Mouse (Mus musculus): ENCODE data around the gene Gm49450. TPM values are rescaled to one million over a fixed set of nuclear protein-coding genes. Genes with fewer than 3 reads are reported as not detected.
"Not testable (repeated sequence)": the region's sequence is repeated elsewhere in the genome, so short reads cannot be mapped to it uniquely, and the experiment has no call there.

Gm49450 gene
- polyA plus RNA-seq, 1 experiment from 2014 or later, result not detected

DNA sequence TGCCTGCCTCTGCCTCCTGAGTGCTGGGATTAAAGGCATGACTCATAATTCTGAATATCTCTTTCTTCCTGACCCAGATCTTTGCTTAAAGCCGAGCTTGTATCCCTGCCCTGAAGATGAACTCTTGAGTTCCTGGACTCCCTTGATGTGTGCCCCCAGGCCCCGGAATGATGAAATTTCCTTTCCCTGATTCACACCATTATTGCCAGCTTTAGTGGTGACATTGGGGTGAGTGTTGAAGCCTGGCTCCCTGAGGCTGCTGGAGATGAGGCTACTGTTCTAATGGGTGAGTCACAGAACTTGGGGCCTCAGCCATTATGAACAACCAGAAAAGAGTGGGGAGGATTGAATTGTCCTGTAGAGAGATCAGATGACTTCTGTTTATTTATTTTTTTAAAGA lies 11.8 kb downstream of the Gm49450 start:
- no peaks in the 10 kb centered on the region for H3K9me3 ChIP-seq (ENCODE audit: control insufficient read depth, low read length)
- H3K4me1 ChIP-seq (ENCODE audit: control insufficient read depth, insufficient read depth, low read length), result no peaks in the 10 kb centered on the region
- no peaks in the 10 kb centered on the region for H3K27me3 ChIP-seq (replicated peaks; ENCODE audit: control insufficient read depth, insufficient read depth, low read length)
- no peak overlapping the region for H3K9ac ChIP-seq (ENCODE audit: low read depth, low read length)
- no peak overlapping the region for H3K4me2 ChIP-seq (ENCODE audit: low read depth, low read length)
- WGBS, result 75% methylated on average over 2 of the region's 2 CpGs
- no peak for ATAC-seq (ENCODE audit: low read depth)
- no peaks in the 10 kb centered on the region for H3K36me3 ChIP-seq (ENCODE audit: control insufficient read depth, insufficient read depth, low read length)
- no peak overlapping the region for H3K27ac ChIP-seq (replicated peaks; ENCODE audit: low read depth, low read length)
- no peak overlapping the region for H3K4me3 ChIP-seq (ENCODE audit: low read depth, low read length)
- DNase-seq (ENCODE audit: low spot score), result no peak

DNA sequence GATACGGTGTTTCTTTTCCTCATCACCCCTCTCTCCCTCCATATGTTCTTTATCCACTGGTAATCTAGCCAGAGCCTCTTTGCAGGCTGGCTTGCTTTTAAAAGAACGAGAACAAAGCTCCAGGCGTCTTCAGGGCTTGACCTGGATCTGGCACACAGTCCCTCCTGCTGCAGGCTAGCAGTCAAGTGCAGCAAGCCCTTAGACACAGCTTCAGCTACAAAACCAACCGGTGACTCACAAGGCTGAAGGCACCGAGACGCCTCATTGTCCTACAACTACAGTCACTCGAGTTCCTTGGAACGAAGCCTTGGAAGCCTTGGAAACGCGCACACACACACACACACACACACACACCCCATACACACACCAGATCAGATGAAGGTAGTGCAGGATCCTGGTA lies 12.5 kb downstream of the Gm49450 start:
- 0 out of 2 replicates have a peak overlapping the region, but pooled peaks have one; percentile 8 for H3K9ac ChIP-seq (ENCODE audit: low read depth, low read length)
- H3K27me3 ChIP-seq (replicated peaks; ENCODE audit: control insufficient read depth, insufficient read depth, low read length), result no peaks in the 10 kb centered on the region
- H3K36me3 ChIP-seq (ENCODE audit: control insufficient read depth, insufficient read depth, low read length), result no peaks in the 10 kb centered on the region
- H3K4me1 ChIP-seq (ENCODE audit: control insufficient read depth, insufficient read depth, low read length), result peaks cover 2% of the 10 kb centered on the region
- ATAC-seq (ENCODE audit: low read depth) (no peak), DNase-seq (ENCODE audit: low spot score) (no peak)
- H3K27ac ChIP-seq (replicated peaks; ENCODE audit: low read depth, low read length), result no peak overlapping the region
- 71% methylated on average over 10 of the region's 10 CpGs for WGBS
- no peak overlapping the region for H3K4me3 ChIP-seq (ENCODE audit: low read depth, low read length)
- H3K4me2 ChIP-seq (ENCODE audit: low read depth, low read length), result no peak overlapping the region
- no peaks in the 10 kb centered on the region for H3K9me3 ChIP-seq (ENCODE audit: control insufficient read depth, low read length)

DNA sequence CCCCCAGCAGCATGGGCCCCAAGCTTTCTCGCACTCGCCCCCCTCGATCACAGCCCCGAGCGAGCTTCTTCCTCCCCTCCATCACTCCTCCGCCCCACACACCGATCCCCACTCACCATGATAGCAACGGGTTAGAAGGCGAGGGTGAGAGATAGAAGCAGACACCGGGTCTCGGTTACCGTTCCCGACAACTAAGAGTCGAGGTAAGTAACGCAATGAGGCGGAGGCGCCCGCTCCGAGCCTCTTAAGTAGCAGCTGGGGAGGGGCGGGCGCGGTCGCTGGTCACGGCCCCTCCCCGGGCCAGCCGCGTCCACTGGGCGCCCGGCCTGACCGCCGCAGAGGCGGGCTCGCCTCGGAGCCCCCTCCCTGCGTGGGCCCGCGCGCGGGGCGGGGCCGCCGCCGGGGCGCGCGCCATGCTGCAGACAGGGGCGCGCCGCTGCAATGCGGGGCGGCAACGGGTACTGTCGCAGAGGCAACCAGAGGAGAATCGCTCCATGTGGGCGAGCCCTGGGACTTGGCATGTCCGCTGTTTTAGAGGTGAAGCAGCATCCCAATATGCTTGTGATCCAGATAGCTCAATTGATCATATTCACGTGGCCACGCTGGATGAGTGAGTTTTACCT lies 19.0 kb downstream of the Gm49450 start, which contains the start of gene Tuba1b:
TSS of gene Tuba1b (minus strand) at position 349 of the 623 bp plus-strand sequence.
- H3K9ac ChIP-seq (ENCODE audit: low read depth, low read length), result peak within 1 kb of the TSS; percentile 93
- peak within 1 kb of the TSS; percentile 77 for H3K4me3 ChIP-seq (ENCODE audit: low read depth, low read length)
- peak within 1 kb of the TSS; percentile 98 for H3K4me2 ChIP-seq (ENCODE audit: low read depth, low read length)
- peak; percentile 93 for ATAC-seq (ENCODE audit: low read depth)
- peaks cover 10% of the 10 kb centered on the region for H3K4me1 ChIP-seq (ENCODE audit: control insufficient read depth, insufficient read depth, low read length)
- no peaks in the 10 kb centered on the region for H3K9me3 ChIP-seq (ENCODE audit: control insufficient read depth, low read length)
- peak; percentile 98 for DNase-seq (ENCODE audit: low spot score)
- H3K27ac ChIP-seq (replicated peaks; ENCODE audit: low read depth, low read length), result peak within 1 kb of the TSS; percentile 98
- H3K36me3 ChIP-seq (ENCODE audit: control insufficient read depth, insufficient read depth, low read length), result peaks cover 9% of the 10 kb centered on the region
- 4% methylated on average over 34 of the region's 58 CpGs for WGBS
- H3K27me3 ChIP-seq (replicated peaks; ENCODE audit: control insufficient read depth, insufficient read depth, low read length), result no peaks in the 10 kb centered on the region

DNA sequence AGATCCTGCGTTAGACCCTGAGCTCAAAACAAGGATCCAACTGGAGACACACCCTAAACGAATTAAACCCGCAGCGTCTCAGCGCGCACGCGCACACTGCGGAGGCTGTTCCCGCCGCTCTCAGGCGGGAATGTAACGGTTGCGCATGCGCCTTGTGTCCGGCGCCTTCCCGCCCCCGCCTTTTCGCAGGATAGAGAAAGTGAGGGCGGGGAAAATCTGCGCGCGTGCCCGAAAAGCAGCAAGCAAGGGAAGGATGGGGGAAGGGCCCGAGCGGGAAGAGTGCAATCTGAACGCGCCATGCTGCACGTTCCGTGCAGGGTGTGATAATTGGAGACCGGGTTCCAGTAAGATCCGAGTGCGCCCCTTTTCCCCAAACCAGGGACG lies 19.5 kb downstream of the Gm49450 start:
- no peaks in the 10 kb centered on the region for H3K27me3 ChIP-seq (replicated peaks; ENCODE audit: control insufficient read depth, insufficient read depth, low read length)
- H3K4me2 ChIP-seq (ENCODE audit: low read depth, low read length), result peak overlapping the region; percentile 98
- H3K9ac ChIP-seq (ENCODE audit: low read depth, low read length), result peak overlapping the region; percentile 93
- ATAC-seq (ENCODE audit: low read depth), result peak; percentile 85
- no peaks in the 10 kb centered on the region for H3K9me3 ChIP-seq (ENCODE audit: control insufficient read depth, low read length)
- peak overlapping the region; percentile 98 for H3K27ac ChIP-seq (replicated peaks; ENCODE audit: low read depth, low read length)
- peak overlapping the region; percentile 77 for H3K4me3 ChIP-seq (ENCODE audit: low read depth, low read length)
- WGBS, result under 1% methylated on average over 30 of the region's 35 CpGs
- DNase-seq (ENCODE audit: low spot score), result peak; percentile 98
- peaks cover 9% of the 10 kb centered on the region for H3K36me3 ChIP-seq (ENCODE audit: control insufficient read depth, insufficient read depth, low read length)
- peaks cover 10% of the 10 kb centered on the region for H3K4me1 ChIP-seq (ENCODE audit: control insufficient read depth, insufficient read depth, low read length)

DNA sequence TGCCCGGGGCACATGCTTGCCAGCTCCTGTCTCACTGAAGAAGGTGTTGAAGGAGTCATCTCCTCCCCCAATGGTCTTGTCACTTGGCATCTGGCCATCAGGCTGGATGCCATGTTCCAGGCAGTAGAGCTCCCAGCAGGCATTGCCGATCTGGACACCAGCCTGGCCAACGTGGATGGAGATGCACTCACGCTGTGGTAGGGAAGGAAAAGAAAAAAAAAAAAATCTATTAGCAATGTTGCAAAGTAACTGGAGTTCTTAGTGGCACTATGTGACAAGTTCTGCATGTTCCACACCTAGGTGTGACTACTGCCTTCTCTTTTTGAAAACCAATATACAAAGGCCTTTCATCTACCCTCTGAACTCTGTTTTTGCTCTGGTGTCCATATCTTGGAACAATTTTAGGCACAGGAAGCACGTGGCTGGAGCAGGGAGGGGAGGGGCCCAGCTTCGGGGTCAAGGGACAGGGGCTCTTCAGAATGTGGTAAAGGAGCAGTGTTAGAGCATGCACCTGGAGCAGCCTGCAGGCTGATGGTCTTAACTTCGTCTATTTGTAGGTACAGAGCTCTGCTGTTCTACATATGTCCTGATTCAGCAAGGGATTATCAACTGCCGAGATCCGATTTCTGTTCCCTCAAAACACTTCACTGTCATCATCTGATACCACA lies 20.2 kb downstream of the Gm49450 start:
- not testable (repeated sequence) for DNase-seq (ENCODE audit: low spot score)
- 12% methylated on average over 8 of the region's 9 CpGs for WGBS

DNA sequence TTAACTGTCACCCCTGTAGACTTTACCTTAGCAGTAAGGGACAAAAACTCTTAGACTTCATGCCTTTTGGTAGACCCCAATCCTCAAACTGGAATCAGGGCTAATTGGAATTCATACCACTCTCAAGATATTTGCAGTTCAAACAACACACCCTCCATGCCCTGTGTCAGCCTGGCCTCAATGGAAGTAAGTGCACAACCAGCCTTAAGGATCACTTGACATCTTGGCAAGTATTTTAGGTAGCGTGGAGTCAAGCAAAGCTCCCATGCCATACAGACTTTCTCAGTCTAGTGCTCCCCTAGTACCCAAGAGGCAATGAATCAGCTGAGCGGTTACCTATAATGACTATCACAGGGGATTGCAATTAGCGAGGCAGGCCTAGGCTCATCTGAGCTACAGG lies 22.4 kb downstream of the Gm49450 start:
- Histone ChIP-seq H3K4me1 (ENCODE audit: control insufficient read depth, insufficient read depth, low read length) (peaks cover 10% of the 10 kb centered on the region), H3K36me3 (ENCODE audit: control insufficient read depth, insufficient read depth, low read length) (peaks cover 9% of the 10 kb centered on the region), H3K4me3 (ENCODE audit: low read depth, low read length) (no peak overlapping the region), H3K4me2 (ENCODE audit: low read depth, low read length) (no peak overlapping the region), H3K9me3 (ENCODE audit: control insufficient read depth, low read length) (no peaks in the 10 kb centered on the region), H3K27me3 (replicated peaks; ENCODE audit: control insufficient read depth, insufficient read depth, low read length) (no peaks in the 10 kb centered on the region), H3K27ac (replicated peaks; ENCODE audit: low read depth, low read length) (no peak overlapping the region), H3K9ac (ENCODE audit: low read depth, low read length) (no peak overlapping the region)
- ATAC-seq (ENCODE audit: low read depth) (no peak), DNase-seq (ENCODE audit: low spot score) (no peak)
- 80% methylated on average over 3 of the region's 3 CpGs for WGBS

More for the DNA sequence above, 20.2 kb downstream of the Gm49450 start:
- ATAC-seq (ENCODE audit: low read depth); H3K27me3 ChIP-seq (replicated peaks; ENCODE audit: control insufficient read depth, insufficient read depth, low read length); H3K4me1 ChIP-seq (ENCODE audit: control insufficient read depth, insufficient read depth, low read length); H3K9me3 ChIP-seq (ENCODE audit: control insufficient read depth, low read length); H3K36me3 ChIP-seq (ENCODE audit: control insufficient read depth, insufficient read depth, low read length): not testable (repeated sequence)
- Histone ChIP-seq H3K4me2 (ENCODE audit: low read depth, low read length) (peak overlapping the region; percentile 98), H3K4me3 (ENCODE audit: low read depth, low read length) (peak overlapping the region; percentile 77), H3K27ac (replicated peaks; ENCODE audit: low read depth, low read length) (peak overlapping the region; percentile 98), H3K9ac (ENCODE audit: low read depth, low read length) (peak overlapping the region; percentile 93)

DNA sequence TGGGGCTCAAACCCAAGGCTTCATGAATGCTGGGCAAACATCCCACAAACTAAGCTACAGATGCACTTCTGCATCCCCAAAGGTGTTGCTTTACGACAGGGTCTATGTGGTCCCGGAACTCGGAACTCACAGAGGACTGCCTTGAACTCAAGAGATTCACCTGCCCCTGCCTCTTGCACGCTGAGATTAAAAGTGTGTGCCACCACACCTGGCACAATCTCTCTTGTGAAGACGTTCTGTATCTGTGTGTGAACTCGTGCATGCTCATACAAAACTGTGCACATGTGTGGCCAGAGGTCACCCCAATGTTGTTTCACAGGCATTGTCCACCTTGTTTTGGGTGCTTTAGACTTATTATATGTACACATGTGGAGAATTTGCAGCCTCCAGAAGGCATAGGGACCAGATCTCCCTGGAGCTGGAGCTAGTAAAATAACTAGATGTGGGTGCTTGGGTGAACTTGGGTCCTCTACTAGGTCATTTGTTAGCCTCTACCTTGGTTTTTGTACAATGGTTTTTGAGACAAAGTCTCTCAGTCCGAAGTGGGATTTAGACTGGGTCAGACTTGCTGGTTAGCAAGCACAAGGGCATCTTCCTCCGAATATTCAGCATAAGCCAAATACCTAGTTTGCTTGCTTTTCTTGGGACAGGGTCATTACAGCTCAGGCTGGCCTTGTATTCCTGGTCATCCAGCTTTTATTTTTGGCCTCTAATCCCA lies 23.2 kb downstream of the Gm49450 start:
- Histone ChIP-seq H3K27me3 (replicated peaks; ENCODE audit: control insufficient read depth, insufficient read depth, low read length) (no peaks in the 10 kb centered on the region), H3K27ac (replicated peaks; ENCODE audit: low read depth, low read length) (no peak overlapping the region), H3K36me3 (ENCODE audit: control insufficient read depth, insufficient read depth, low read length) (peaks cover 9% of the 10 kb centered on the region), H3K4me2 (ENCODE audit: low read depth, low read length) (no peak overlapping the region), H3K4me3 (ENCODE audit: low read depth, low read length) (no peak overlapping the region), H3K9ac (ENCODE audit: low read depth, low read length) (no peak overlapping the region), H3K4me1 (ENCODE audit: control insufficient read depth, insufficient read depth, low read length) (peaks cover 1% of the 10 kb centered on the region), H3K9me3 (ENCODE audit: control insufficient read depth, low read length) (no peaks in the 10 kb centered on the region)
- WGBS, result 51% methylated on average over 8 of the region's 8 CpGs
- DNase-seq (ENCODE audit: low spot score) (no peak), ATAC-seq (ENCODE audit: low read depth) (no peak)

DNA sequence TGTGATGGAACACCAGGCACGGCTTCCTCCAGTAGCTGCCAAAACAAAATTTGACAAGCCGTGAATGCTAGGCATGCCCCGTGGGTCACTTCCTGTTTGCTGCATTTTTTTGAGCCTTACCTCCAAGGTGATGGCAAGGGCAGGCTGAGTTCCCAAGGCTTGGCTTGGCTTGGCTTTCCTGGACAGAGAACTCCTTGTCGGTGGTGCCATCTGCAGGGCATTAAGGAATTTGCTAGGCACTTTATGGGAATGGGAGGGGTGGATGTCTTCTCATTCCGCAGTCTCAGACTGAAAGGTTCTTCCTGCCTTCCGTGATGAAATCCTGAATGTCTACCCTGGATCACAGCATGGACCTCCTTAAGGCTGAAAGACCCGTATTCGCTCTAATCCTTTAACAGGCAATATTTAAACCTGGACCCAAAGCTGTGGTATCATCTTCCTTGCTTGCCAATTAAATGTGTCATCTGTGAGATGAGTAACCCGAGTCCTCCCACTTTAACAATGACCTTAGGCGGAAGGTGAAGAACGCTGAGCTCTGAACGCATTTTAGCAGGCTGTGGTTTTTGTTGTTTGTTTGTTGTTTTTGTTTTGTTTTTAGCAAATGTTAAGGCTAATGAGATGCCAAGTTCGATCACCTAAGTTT lies 24.6 kb downstream of the Gm49450 start:
- Histone ChIP-seq H3K27me3 (replicated peaks; ENCODE audit: control insufficient read depth, insufficient read depth, low read length) (no peaks in the 10 kb centered on the region), H3K27ac (replicated peaks; ENCODE audit: low read depth, low read length) (0 out of 2 replicates have a peak overlapping the region, but pooled peaks have one; percentile 25), H3K9me3 (ENCODE audit: control insufficient read depth, low read length) (no peaks in the 10 kb centered on the region), H3K36me3 (ENCODE audit: control insufficient read depth, insufficient read depth, low read length) (peaks cover 9% of the 10 kb centered on the region), H3K4me2 (ENCODE audit: low read depth, low read length) (0 out of 2 replicates have a peak overlapping the region, but pooled peaks have one; percentile 7), H3K4me1 (ENCODE audit: control insufficient read depth, insufficient read depth, low read length) (no peaks in the 10 kb centered on the region), H3K4me3 (ENCODE audit: low read depth, low read length) (no peak overlapping the region), H3K9ac (ENCODE audit: low read depth, low read length) (no peak overlapping the region)
- 10% methylated on average over 13 of the region's 13 CpGs for WGBS
- DNase-seq (ENCODE audit: low spot score) (peak; percentile 92), ATAC-seq (ENCODE audit: low read depth) (peak; percentile 66)
